Mouse (Mus musculus): ENCODE results near the gene Rhof. TPM values are rescaled to one million over a fixed set of nuclear protein-coding genes. Genes with fewer than 3 reads are reported as not detected.
A peak's percentile ranks its signal among the peaks of the same experiment; 100 is the strongest.

The Rhof gene
- polyA plus RNA-seq, 1 experiment from 2014 or later: 4.9 TPM

DNA sequence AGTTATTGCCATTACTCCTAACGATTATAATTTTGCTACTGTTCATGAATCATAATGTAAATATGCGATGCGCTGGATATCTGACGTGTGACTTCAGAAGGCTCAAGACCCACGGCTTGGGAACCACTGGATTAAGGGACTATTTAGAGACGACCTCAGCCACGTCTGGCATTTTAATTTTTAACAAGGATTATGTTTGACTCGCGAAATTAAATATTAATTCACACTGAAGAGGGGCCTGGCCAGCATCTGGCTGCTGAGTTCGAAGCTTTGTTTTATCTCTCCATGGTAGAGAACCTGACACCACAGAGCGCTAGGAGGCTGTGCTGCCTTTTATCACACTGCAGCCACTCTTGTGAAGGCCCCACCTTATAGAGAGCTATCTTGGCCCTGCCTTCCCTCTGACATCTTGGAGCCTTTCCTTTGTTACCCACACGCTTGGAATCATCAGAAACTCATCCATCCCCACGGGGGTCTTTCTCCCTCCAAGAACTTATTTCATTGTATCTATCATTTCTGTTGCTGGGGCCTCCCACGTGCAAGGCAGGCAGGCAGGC is 39.3 kb downstream of the Rhof start:
- ATAC-seq (ENCODE audit: insufficient number of reproducible peaks, low FRiP score, low TSS enrichment, low read depth): no peak
- H3K4me3 ChIP-seq: no peak overlapping the region
- 75% methylated on average over 14 of the region's 14 CpGs for WGBS

DNA sequence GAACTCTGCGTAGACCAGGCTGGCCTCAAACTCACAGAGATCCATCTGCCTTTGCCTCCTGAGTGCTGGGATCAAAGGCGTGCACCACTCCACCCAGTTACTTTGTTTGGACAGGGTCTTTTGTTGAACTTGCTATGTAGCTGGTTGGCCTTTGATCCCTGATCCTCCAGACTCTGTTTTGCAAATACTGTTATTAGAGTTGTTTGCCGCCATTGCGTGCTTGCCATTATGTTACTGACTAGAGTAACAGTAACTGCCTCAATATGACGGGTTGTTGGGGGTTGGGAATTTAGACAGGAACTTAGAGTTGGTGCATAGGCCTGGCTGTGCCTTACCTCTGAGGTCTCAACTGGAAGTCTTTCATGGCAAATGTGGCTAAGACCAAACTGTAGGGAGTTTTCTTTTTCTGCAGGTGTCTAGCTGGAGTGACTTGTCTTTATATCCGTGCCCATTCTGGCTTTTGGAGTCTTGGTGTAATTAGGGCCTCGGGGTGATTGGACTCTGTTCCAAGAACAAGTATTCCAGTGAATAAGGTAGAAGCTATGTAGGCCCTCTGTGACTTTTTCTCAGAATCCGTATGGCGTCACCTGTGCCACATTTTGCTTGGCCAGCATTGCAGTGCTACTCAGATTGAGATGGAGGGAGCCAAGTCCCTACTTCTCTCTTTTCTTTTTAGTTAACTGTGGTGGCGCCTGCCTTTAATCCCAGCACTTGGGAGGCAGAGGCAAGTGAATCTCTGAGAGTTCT is 41.8 kb downstream of the Rhof start:
- no peaks in the 10 kb centered on the region for H3K36me3 ChIP-seq
- WGBS: 86% methylated on average over 10 of the region's 10 CpGs
- no peaks in the 10 kb centered on the region for H3K9me3 ChIP-seq
- no peaks in the 10 kb centered on the region for H3K27me3 ChIP-seq
- H3K4me1 ChIP-seq: no peaks in the 10 kb centered on the region
- H3K27ac ChIP-seq: no peak overlapping the region
- ATAC-seq (ENCODE audit: insufficient number of reproducible peaks, low FRiP score, low TSS enrichment, low read depth): no peak
- no peak overlapping the region for H3K4me2 ChIP-seq
- H3K4me3 ChIP-seq: no peak overlapping the region
- H3K9ac ChIP-seq: no peak overlapping the region

More for the DNA sequence above, 39.3 kb downstream of the Rhof start:
- H3K4me1 ChIP-seq: no peaks in the 10 kb centered on the region
- no peaks in the 10 kb centered on the region for H3K27me3 ChIP-seq
- no peak overlapping the region for H3K4me2 ChIP-seq
- H3K9me3 ChIP-seq: no peaks in the 10 kb centered on the region
- H3K27ac ChIP-seq: no peak overlapping the region
- H3K36me3 ChIP-seq: no peaks in the 10 kb centered on the region
- no peak overlapping the region for H3K9ac ChIP-seq

DNA sequence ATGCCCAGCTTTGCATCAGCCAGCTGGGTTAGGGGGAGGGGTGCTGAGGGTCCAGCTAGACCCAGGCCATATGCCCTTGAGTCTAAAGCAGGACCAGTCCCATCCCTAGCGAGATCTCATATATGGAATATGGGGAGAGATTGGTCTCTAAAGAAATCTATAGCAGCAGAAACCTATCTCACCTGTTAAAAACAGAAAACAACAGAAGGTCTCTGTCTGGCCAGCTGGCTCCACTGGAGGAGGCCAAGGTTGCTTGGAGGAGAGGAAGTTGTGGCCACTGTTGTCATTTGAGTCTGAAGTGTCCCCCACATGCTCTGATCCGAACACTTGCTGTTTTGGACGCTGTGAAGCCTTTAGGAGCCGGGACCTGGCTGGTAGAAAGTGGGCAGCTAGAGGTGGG is 43.7 kb downstream of the Rhof start:
- Histone ChIP-seq H3K36me3 (no peaks in the 10 kb centered on the region), H3K4me1 (no peaks in the 10 kb centered on the region), H3K4me2 (no peak overlapping the region), H3K4me3 (no peak overlapping the region), H3K9ac (no peak overlapping the region), H3K9me3 (no peaks in the 10 kb centered on the region), H3K27me3 (no peaks in the 10 kb centered on the region), H3K27ac (no peak overlapping the region)
- 94% methylated on average over 4 of the region's 4 CpGs for WGBS
- ATAC-seq (ENCODE audit: insufficient number of reproducible peaks, low FRiP score, low TSS enrichment, low read depth): no peak

DNA sequence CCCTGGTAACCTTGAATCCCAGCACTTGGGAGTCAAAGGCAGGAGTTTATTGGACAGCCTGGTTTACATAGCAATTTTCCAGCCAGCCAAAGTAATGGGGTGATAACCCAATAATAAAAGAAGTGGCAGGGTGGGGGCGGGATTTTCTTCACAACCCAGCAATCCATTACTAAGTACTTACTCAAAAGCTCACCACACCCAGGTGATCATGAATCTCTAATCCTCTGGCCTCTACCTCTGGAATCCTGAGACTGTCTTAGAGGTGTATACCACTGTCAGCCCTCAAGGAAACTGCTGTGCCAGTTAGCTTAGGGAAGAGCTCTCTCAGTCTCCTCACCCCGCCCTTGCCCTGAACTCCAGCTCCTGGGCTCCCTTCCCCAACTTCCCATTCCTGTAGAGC is 46.0 kb downstream of the Rhof start:
- H3K4me2 ChIP-seq: no peak overlapping the region
- no peak overlapping the region for H3K27ac ChIP-seq
- H3K4me1 ChIP-seq: no peaks in the 10 kb centered on the region
- H3K4me3 ChIP-seq: no peak overlapping the region
- WGBS: 68% methylated on average over 2 of the region's 2 CpGs
- no peaks in the 10 kb centered on the region for H3K27me3 ChIP-seq
- no peaks in the 10 kb centered on the region for H3K36me3 ChIP-seq
- H3K9me3 ChIP-seq: no peaks in the 10 kb centered on the region
- ATAC-seq (ENCODE audit: insufficient number of reproducible peaks, low FRiP score, low TSS enrichment, low read depth): no peak
- no peak overlapping the region for H3K9ac ChIP-seq

DNA sequence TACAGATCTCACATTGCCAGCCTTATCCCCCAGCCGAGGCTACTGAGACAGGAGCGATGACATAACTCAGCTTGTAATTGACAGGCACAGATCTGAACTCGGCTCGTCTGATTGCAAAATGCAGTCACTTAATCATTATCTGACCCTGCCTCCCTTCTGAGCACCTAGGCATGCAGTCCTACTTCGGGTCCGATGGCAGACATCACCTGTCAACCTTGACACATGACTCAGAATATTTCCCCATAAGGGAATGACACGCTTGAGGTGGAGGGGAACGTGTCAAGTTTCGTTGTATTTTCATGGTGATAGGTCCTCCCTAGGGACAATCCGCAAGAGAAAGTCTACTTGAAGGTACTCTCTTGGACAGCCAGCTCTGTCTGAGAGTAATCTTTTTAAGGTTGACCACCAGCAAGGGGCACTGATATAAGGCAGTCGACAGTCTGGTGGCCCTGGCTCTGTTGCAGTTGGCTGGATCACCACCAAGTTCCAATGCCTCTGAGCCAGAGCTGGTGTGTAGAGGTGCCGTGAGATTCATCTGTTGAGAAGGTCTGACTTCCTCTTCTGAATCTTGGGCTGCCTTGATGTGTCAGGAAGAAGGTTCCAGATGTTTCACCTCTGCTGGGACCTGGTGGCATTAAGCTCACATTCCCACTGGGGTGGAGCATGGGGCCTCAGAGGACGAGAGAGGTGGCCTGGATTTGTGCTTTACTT is 49.0 kb downstream of the Rhof start:
- 60% methylated on average over 13 of the region's 13 CpGs for WGBS
- Histone ChIP-seq H3K4me3 (no peak overlapping the region), H3K4me1 (no peaks in the 10 kb centered on the region)

DNA sequence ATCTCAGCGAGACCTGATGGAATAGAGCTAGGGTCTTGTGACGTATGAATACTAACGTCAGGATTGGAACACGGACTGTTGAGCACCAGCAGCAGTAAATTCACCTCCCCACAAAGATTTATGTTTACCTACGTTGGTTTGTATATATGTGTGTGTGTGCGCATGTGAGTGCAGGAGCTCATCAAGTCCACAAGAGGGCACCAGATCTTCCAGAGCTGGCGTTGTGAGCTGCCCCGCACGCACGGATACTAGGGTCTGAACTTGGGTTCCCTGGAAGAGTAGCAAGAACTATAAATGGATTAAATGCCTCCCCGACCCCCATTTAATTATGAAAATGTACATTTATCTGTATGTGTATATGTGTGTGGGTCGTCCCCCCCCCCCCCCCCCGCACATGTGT is 52.0 kb downstream of the Rhof start:
- Histone ChIP-seq H3K36me3 (no peaks in the 10 kb centered on the region), H3K27me3 (no peaks in the 10 kb centered on the region), H3K4me3 (no peak overlapping the region), H3K4me1 (peaks cover 16% of the 10 kb centered on the region), H3K27ac (no peak overlapping the region), H3K9ac (no peak overlapping the region), H3K9me3 (no peaks in the 10 kb centered on the region), H3K4me2 (no peak overlapping the region)
- no peak for ATAC-seq (ENCODE audit: insufficient number of reproducible peaks, low FRiP score, low TSS enrichment, low read depth)
- WGBS: 91% methylated on average over 13 of the region's 13 CpGs

More for the DNA sequence above, 49.0 kb downstream of the Rhof start:
- no peaks in the 10 kb centered on the region for H3K9me3 ChIP-seq
- H3K27ac ChIP-seq: no peak overlapping the region
- no peaks in the 10 kb centered on the region for H3K27me3 ChIP-seq
- no peak overlapping the region for H3K9ac ChIP-seq
- ATAC-seq (ENCODE audit: insufficient number of reproducible peaks, low FRiP score, low TSS enrichment, low read depth): no peak
- no peaks in the 10 kb centered on the region for H3K36me3 ChIP-seq
- H3K4me2 ChIP-seq: no peak overlapping the region

DNA sequence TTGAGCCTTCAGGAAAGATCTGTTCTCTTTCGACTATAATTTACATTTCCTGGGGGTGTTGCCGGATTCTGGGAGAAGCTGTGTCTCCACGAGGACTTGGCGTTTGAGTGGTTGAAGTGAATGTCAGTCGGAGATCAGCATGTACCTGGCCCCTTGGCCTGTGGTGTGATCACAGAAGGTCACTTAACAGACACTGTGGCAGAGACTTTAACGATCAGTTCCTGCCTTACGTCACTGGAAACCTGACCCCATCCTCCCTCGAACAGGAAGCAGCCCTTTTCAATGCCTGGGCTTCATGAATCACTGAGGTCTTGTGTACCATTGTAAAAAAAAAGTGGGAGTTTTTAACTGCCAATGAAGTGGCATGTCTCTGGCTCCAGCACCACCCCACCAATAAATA is 52.5 kb downstream of the Rhof start:
- Histone ChIP-seq H3K4me3 (no peak overlapping the region), H3K4me2 (peak overlapping the region; percentile 12; the same call in 1 of the 2 replicates), H3K27me3 (no peaks in the 10 kb centered on the region), H3K36me3 (no peaks in the 10 kb centered on the region), H3K9me3 (no peaks in the 10 kb centered on the region), H3K4me1 (peaks cover 17% of the 10 kb centered on the region), H3K27ac (peak overlapping the region; percentile 59), H3K9ac (no peak overlapping the region)
- WGBS: 25% methylated on average over 8 of the region's 8 CpGs
- ATAC-seq (ENCODE audit: insufficient number of reproducible peaks, low FRiP score, low TSS enrichment, low read depth): no peak

DNA sequence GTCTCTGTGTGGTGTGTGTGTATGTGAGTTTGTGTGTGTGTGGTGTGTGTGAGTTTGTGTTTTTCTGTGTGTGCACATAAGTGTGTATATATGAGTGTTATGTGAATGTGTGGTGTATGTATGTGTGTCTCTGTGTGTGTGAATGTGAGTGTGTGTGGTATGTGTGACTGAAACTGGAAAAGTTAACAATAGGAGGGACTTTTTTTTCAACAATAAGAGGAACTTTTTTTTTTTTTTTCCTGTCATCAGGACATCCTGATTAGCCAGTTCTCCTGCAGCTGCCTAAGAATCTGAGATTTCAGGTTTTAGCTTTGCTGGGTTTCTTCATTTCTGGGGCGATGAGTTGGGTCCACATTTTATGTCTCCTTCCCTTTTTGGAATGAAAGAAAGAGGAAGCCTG is 52.9 kb downstream of the Rhof start:
- Histone ChIP-seq H3K9ac (no peak overlapping the region), H3K36me3 (no peaks in the 10 kb centered on the region), H3K27ac (peak overlapping the region; percentile 59), H3K27me3 (no peaks in the 10 kb centered on the region), H3K4me3 (no peak overlapping the region), H3K9me3 (no peaks in the 10 kb centered on the region), H3K4me1 (peaks cover 17% of the 10 kb centered on the region), H3K4me2 (peak overlapping the region; percentile 12; the same call in 1 of the 2 replicates)
- WGBS: 71% methylated on average over 1 of the region's 1 CpGs
- no peak for ATAC-seq (ENCODE audit: insufficient number of reproducible peaks, low FRiP score, low TSS enrichment, low read depth)

DNA sequence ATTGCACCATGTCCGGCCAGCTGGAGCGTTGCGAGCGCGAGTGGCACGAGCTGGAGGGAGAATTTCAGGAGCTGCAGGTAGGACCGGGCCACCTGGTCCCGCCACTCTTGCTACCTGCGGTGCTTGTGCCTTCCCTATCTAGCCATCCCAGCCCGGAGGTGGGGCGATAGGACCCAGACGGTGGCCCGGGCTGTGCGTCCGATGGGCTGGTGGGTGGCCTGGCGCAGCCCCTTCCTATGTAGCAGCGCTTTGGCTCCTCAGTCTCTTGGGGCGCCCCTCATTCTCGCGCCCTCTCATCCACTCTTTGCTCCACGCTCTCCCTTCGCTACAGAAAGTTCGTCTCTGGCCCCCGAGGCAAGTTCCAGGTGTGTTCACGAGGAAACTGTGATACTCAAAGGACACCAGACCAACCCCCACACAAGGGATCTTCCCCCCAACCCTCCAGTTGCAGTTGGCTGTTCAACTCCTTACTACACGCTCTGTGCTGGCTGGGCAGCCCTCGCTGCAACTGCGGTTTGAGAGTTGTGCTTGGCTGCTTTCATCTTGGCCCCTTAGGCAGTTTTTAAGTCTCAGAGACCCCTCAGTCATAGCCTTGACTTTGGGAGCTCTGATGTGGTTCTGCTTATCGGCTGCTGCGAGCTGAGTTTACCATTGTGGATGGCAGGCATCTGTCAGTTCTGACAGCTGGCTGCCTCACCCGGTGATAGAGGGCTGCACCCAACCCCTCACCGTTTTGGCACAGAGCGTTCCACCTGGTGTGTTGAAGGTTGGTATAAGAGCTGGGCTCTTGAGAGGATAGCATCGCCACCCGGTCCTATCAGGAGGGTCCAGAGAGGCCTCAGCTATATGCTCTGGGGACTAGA is 55.8 kb downstream of the Rhof start:
- Histone ChIP-seq H3K27me3 (no peaks in the 10 kb centered on the region), H3K4me3 (peak overlapping the region; percentile 86), H3K4me2 (peak overlapping the region; percentile 94), H3K9ac (peak overlapping the region; percentile 68), H3K4me1 (peaks cover 17% of the 10 kb centered on the region), H3K36me3 (no peaks in the 10 kb centered on the region), H3K9me3 (no peaks in the 10 kb centered on the region), H3K27ac (peak overlapping the region; percentile 81)
- ATAC-seq (ENCODE audit: insufficient number of reproducible peaks, low FRiP score, low TSS enrichment, low read depth): peak; percentile 64; the same call in 1 of the 2 replicates
- WGBS: 2% methylated on average over 35 of the region's 35 CpGs

DNA sequence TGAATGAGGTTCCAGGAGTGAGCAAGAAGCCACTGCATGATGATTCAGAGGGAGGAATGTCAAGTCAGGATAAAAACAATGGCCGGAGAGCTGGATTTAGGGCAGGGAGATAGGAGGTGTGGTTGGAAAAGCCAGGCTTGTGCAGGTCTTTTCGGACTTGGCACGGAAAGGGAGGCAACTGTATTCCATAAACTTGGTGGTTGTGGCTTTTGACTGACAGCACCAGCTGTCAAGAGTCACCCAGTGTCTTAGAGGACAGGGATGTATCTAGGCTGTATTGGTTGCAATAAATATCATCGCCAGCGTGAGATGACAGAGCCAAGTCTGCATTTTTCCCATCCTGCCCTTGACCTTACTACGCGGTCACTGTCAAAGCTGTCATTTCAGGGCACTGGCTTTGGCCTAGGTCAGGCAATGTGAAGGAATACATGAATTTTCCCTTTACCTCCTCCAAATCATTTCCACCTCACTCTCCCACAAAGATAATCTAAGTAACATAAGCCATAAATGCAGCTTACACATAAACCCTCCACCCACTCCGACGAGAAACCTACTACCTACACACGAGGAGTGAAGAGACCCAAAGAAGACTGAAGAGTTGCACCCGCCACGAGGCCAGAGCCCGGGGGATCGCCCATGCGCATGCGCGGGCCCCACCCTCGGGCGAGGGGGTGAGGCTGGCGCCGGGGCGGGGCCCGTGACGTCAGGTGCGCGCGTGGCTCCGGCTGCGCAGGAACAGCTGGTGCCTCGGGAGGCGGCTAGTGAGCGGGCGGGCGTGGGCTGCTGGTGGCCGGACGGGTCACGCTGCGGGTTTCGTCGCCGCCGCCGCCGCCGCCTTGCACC is 56.7 kb downstream of the Rhof start:
- WGBS: 6% methylated on average over 45 of the region's 45 CpGs
- peak overlapping the region; percentile 81 for H3K27ac ChIP-seq

DNA sequence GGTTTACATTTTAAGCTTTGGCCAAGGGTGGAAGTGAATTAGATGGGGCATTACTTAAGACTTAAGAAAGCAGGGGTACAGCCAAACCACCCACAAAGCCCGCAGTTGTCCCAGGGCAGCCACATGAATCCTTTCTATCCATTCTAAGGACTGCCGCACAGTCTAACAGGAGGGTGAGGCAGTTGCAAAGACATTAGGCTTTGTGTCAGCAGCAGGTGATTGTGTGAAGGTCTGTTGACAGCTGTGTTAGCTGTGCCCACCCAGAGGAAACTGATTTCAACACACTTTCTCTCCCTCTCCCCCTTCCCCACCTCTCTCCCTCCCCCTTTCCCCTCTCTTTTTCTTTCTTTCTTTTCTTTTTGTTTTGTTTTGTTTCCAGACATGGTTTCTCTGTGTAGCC is 63.8 kb downstream of the Rhof start:
- Histone ChIP-seq H3K4me1 (peaks cover 3% of the 10 kb centered on the region; the same call in 1 of the 2 replicates), H3K4me2 (no peak overlapping the region), H3K9ac (no peak overlapping the region), H3K4me3 (no peak overlapping the region), H3K9me3 (no peaks in the 10 kb centered on the region), H3K27ac (no peak overlapping the region), H3K36me3 (no peaks in the 10 kb centered on the region), H3K27me3 (no peaks in the 10 kb centered on the region)
- ATAC-seq (ENCODE audit: insufficient number of reproducible peaks, low FRiP score, low TSS enrichment, low read depth): no peak
- WGBS: 81% methylated on average over 2 of the region's 2 CpGs

More for the DNA sequence above, 56.7 kb downstream of the Rhof start:
- no peaks in the 10 kb centered on the region for H3K27me3 ChIP-seq
- H3K4me2 ChIP-seq: peak overlapping the region; percentile 94
- peaks cover 17% of the 10 kb centered on the region for H3K4me1 ChIP-seq
- ATAC-seq (ENCODE audit: insufficient number of reproducible peaks, low FRiP score, low TSS enrichment, low read depth): peak; percentile 89
- peak overlapping the region; percentile 68 for H3K9ac ChIP-seq
- no peaks in the 10 kb centered on the region for H3K36me3 ChIP-seq
- no peaks in the 10 kb centered on the region for H3K9me3 ChIP-seq
- H3K4me3 ChIP-seq: peak overlapping the region; percentile 86
